Comparison of ENCODE assay signal across 8 mouse cellular contexts in the genomic region with DNA sequence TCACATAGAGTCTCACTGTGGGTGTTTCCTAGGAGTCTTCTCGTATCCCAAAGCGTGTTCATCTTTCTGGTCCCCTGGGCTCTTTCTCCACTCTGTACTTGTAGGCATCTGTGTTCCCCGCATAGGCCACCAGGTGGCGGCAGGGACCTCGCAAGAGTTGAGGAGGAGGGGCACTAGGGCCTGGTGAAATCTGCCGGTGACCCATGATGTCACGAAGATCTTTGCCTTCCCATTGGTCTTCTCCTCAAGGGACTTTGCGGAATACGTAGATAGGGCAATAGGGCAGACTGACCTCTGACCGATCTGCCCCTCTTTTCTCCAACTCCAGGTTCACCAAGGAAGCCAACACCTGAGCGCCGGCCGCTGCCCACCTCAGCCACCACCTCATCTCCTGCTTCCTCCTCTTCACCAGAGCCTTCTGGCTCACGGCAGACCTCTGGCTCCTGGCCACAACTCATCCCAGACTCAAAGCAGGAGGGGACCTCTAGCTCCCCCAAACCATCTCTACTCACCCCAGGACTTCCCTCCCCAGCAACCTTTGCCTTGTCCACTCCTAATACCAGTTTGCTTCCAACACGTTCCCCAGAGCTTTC. TPM values are rescaled to one million over a fixed set of nuclear protein-coding genes. Genes with fewer than 3 reads are reported as not detected.
DNase-seq lines count a peak whose midpoint lies in the region; ATAC-seq and TF ChIP-seq lines count a peak whose summit lies in the region.

No protein-coding gene starts in this region.

- 16% methylated on average over 15 of the region's 15 CpGs for WGBS in forebrain, embryonic 16.5 days
- 18% methylated on average over 15 of the region's 15 CpGs for WGBS in lung, embryonic 14.5 days
- WGBS in olfactory bulb, adult 2 months: 11% methylated on average over 15 of the region's 15 CpGs
- WGBS in thymus, adult 2 months: 8% methylated on average over 15 of the region's 15 CpGs

- no peak overlapping the region for H3K9ac ChIP-seq in ES-E14 (ENCODE audit: insufficient read depth, low read depth, low read length, poor library complexity, severe bottlenecking)
- 0 out of 2 replicates have a peak overlapping the region, but pooled peaks have one; percentile 24 for H3K9ac ChIP-seq in forebrain, embryonic 16.5 days (replicated peaks; ENCODE audit: low read depth, low read length)
- no peak overlapping the region for H3K9ac ChIP-seq in lung, embryonic 14.5 days

- peak; percentile 73 for ATAC-seq in forebrain, embryonic 16.5 days
- peak; percentile 80 for ATAC-seq in lung, embryonic 14.5 days (ENCODE audit: insufficient read depth)

- peak; percentile 100 for TF ChIP-seq CTCF in layer of hippocampus, adult 2 months (conservative IDR thresholded peaks at IDR 0.05)
- TF ChIP-seq CTCF in lung, embryonic 14.5 days (IDR thresholded peaks at IDR 0.05; ENCODE audit: low read depth): peak; percentile 96
- TF ChIP-seq CTCF in olfactory bulb, adult 2 months (IDR thresholded peaks at IDR 0.05; ENCODE audit: insufficient read depth, low read depth, low read length): peak; percentile 79
- peak; percentile 88 for TF ChIP-seq CTCF in thymus, adult 2 months (IDR thresholded peaks at IDR 0.05; ENCODE audit: borderline replicate concordance, control insufficient read depth, extremely low read depth, insufficient read depth, low read length, poor library complexity)

- in situ Hi-C loops in ES-E14 (cut with MboI; ENCODE audit: low sequenced_read_pairs in 2 of 2, unreplicated experiment in 2 of 2): no loop called here

- intact Hi-C loops in heart, postnatal 36 days (cut with DNase I): loop anchor here (1.0 to 10.0 kb wide), 6 partner anchors 21 to 319 kb away; a partner anchor contains a TSS

- no peaks in the 10 kb centered on the region for H3K36me3 ChIP-seq in ES-E14 (ENCODE audit: control insufficient read depth, insufficient read depth, low read length, poor library complexity, severe bottlenecking)
- no peaks in the 10 kb centered on the region for H3K36me3 ChIP-seq in forebrain, embryonic 16.5 days (ENCODE audit: control insufficient read depth, insufficient read depth)
- H3K36me3 ChIP-seq in lung, embryonic 14.5 days (ENCODE audit: insufficient read depth): no peaks in the 10 kb centered on the region
- H3K36me3 ChIP-seq in thymus, adult 2 months (ENCODE audit: control insufficient read depth, insufficient read depth, low read length): no peaks in the 10 kb centered on the region

- H3K27me3 ChIP-seq in forebrain, embryonic 16.5 days (replicated peaks; ENCODE audit: control insufficient read depth, insufficient read depth, low read length): no peaks in the 10 kb centered on the region
- no peaks in the 10 kb centered on the region for H3K27me3 ChIP-seq in lung, embryonic 14.5 days (ENCODE audit: insufficient read depth, low read length)
- no peaks in the 10 kb centered on the region for H3K27me3 ChIP-seq in thymus, adult 2 months (ENCODE audit: control insufficient read depth, insufficient read depth, low read length)

- no peak overlapping the region for H3K27ac ChIP-seq in ES-E14 (ENCODE audit: insufficient read depth, low read depth, low read length, poor library complexity, severe bottlenecking)
- H3K27ac ChIP-seq in forebrain, embryonic 16.5 days (ENCODE audit: low read length): no peak overlapping the region
- peak overlapping the region; percentile 64 for H3K27ac ChIP-seq in layer of hippocampus, adult 2 months
- no peak overlapping the region for H3K27ac ChIP-seq in lung, embryonic 14.5 days (ENCODE audit: low read depth)
- peak overlapping the region; percentile 22; the same call in 1 of the 2 replicates for H3K27ac ChIP-seq in olfactory bulb, adult 2 months (ENCODE audit: insufficient read depth, low read depth, low read length)
- no peak overlapping the region for H3K27ac ChIP-seq in thymus, adult 2 months (ENCODE audit: control insufficient read depth, insufficient read depth, low read length)

- TF ChIP-seq POLR2A in olfactory bulb, adult 2 months (IDR thresholded peaks at IDR 0.05; ENCODE audit: insufficient read depth, low read depth, low read length): no peak
- TF ChIP-seq POLR2A in thymus, adult 2 months (IDR thresholded peaks at IDR 0.05; ENCODE audit: control insufficient read depth, extremely low read depth, insufficient read depth, low read length, poor library complexity): no peak

- DNase-seq in ES-E14 (ENCODE audit: low read depth, low spot score): peak; percentile 96
- peak; percentile 97 to 98 for DNase-seq in cerebellum, adult 18-20 months
- DNase-seq in heart, postnatal 36 days: peak; percentile 95 to 98
- peak; percentile 94 for DNase-seq in layer of hippocampus, adult 2 months (ENCODE audit: low spot score in 2 of 2)
- peak; percentile 97 for DNase-seq in lung, embryonic 14.5 days
- peak; percentile 93 for DNase-seq in thymus, adult 2 months

- H3K4me3 ChIP-seq in ES-E14 (ENCODE audit: insufficient read depth in 1 of 2, low read depth in 1 of 2, low read length in 2 of 2, poor library complexity in 1 of 2, severe bottlenecking in 1 of 2): peak overlapping the region in 1 of 2 experiments; percentile 60; a peak in 2 of 4 replicates
- H3K4me3 ChIP-seq in forebrain, embryonic 16.5 days (replicated peaks; ENCODE audit: low read length): peak overlapping the region; percentile 37
- H3K4me3 ChIP-seq in layer of hippocampus, adult 2 months: peak overlapping the region; percentile 54
- H3K4me3 ChIP-seq in lung, embryonic 14.5 days (ENCODE audit: low read depth, low read length): peak overlapping the region; percentile 26; the same call in 1 of the 2 replicates
- peak overlapping the region; percentile 57 for H3K4me3 ChIP-seq in olfactory bulb, adult 2 months (ENCODE audit: insufficient read depth, low read depth, low read length)
- H3K4me3 ChIP-seq in thymus, adult 2 months (ENCODE audit: control insufficient read depth, insufficient read depth, low read length): peak overlapping the region; percentile 44

- H3K9me3 ChIP-seq in ES-E14 (ENCODE audit: control insufficient read depth, insufficient read depth, low read depth, low read length): no peaks in the 10 kb centered on the region
- H3K9me3 ChIP-seq in forebrain, embryonic 16.5 days (ENCODE audit: control insufficient read depth, low read length): no peaks in the 10 kb centered on the region
- no peaks in the 10 kb centered on the region for H3K9me3 ChIP-seq in lung, embryonic 14.5 days (ENCODE audit: low read depth, low read length)

- H3K4me1 ChIP-seq in ES-E14 (ENCODE audit: control insufficient read depth in 2 of 2, insufficient read depth in 2 of 2, low read length in 2 of 2, poor library complexity in 1 of 2): 0 out of 4 replicates have a peak, but pooled peaks cover 0 to 3% of the 10 kb centered on the region in 2 experiments
- peaks cover 3% of the 10 kb centered on the region; the same call in 1 of the 2 replicates for H3K4me1 ChIP-seq in forebrain, embryonic 16.5 days (replicated peaks; ENCODE audit: control insufficient read depth, insufficient read depth, low read length)
- no peaks in the 10 kb centered on the region for H3K4me1 ChIP-seq in lung, embryonic 14.5 days (ENCODE audit: insufficient read depth)
- H3K4me1 ChIP-seq in olfactory bulb, adult 2 months (ENCODE audit: control insufficient read depth, insufficient read depth, low read length): peaks cover 3% of the 10 kb centered on the region; the same call in 1 of the 2 replicates
- peaks cover 8% of the 10 kb centered on the region for H3K4me1 ChIP-seq in thymus, adult 2 months (replicated peaks; ENCODE audit: control insufficient read depth, insufficient read depth, low read length)

- H3K4me2 ChIP-seq in forebrain, embryonic 16.5 days (ENCODE audit: low read length): peak overlapping the region; percentile 45
- H3K4me2 ChIP-seq in lung, embryonic 14.5 days: peak overlapping the region; percentile 55

RNA-seq across cellular contexts. Expression of a gene that starts 17.7 kb away (rescaled TPM):
- total RNA-seq in ES-E14 (2012; rRNA removed): 0.94 and 1.3 TPM in 2 replicates
- polyA plus RNA-seq in forebrain, embryonic 16.5 days (2015; fragmentation: Nextera tagmentation; extraction: Ambion mirVana): 0.34 and 0.39 TPM in 2 replicates
- total RNA-seq in heart, postnatal 36 days (2021): 1 to 10 TPM; 3.9 to 4.1 TPM
- total RNA-seq in layer of hippocampus, adult 2 months (2021): 1 to 10 TPM; 2.4 to 3.5 TPM
- 2.1 and 2.2 TPM in 2 replicates for polyA plus RNA-seq in lung, embryonic 14.5 days (2014; fragmentation: Nextera tagmentation; extraction: Ambion mirVana)
- polyA plus RNA-seq in olfactory bulb, adult 2 months (2012; ENCODE audit: insufficient read depth, insufficient read length, low replicate concordance, missing spikeins): not detected in 2 replicates
- polyA plus RNA-seq in thymus, adult 2 months (2012; rRNA removed): 1.0 and 1.1 TPM in 2 replicates

RNA-seq across cellular contexts. Expression of a gene that starts 20.9 kb away (rescaled TPM):
- 0.22 and 0.95 TPM in 2 replicates for total RNA-seq in ES-E14 (2012; rRNA removed)
- not detected in 2 replicates for polyA plus RNA-seq in forebrain, embryonic 16.5 days (2015; fragmentation: Nextera tagmentation; extraction: Ambion mirVana)
- total RNA-seq in heart, postnatal 36 days (2021): 10 to 100 TPM; 26.5 to 34.0 TPM
- total RNA-seq in layer of hippocampus, adult 2 months (2021): under 1 TPM in 1 of 2 experiments, not detected in 1; 0.31 TPM
- polyA plus RNA-seq in lung, embryonic 14.5 days (2014; fragmentation: Nextera tagmentation; extraction: Ambion mirVana): 0.13 and 0.46 TPM in 2 replicates
- polyA plus RNA-seq in olfactory bulb, adult 2 months (2012; ENCODE audit: insufficient read depth, insufficient read length, low replicate concordance, missing spikeins): not detected in 2 replicates
- polyA plus RNA-seq in thymus, adult 2 months (2012; rRNA removed): 1.5 and 5.4 TPM in 2 replicates

RNA-seq across cellular contexts. Expression of a gene that starts 21.5 kb away (rescaled TPM):
- 1.2 and 1.7 TPM in 2 replicates for total RNA-seq in ES-E14 (2012; rRNA removed)
- polyA plus RNA-seq in forebrain, embryonic 16.5 days (2015; fragmentation: Nextera tagmentation; extraction: Ambion mirVana): 32.0 and 38.3 TPM in 2 replicates
- total RNA-seq in heart, postnatal 36 days (2021): 1 to 10 TPM; 4.3 to 5.1 TPM
- total RNA-seq in layer of hippocampus, adult 2 months (2021): 100 to 1,000 TPM; 103 to 114 TPM
- 1.4 and 2.3 TPM in 2 replicates for polyA plus RNA-seq in lung, embryonic 14.5 days (2014; fragmentation: Nextera tagmentation; extraction: Ambion mirVana)
- not detected in 2 replicates for polyA plus RNA-seq in olfactory bulb, adult 2 months (2012; ENCODE audit: insufficient read depth, insufficient read length, low replicate concordance, missing spikeins)
- polyA plus RNA-seq in thymus, adult 2 months (2012; rRNA removed): 4.4 and 5.9 TPM in 2 replicates

RNA-seq across cellular contexts. Expression of a gene that starts 27.6 kb away (rescaled TPM):
- not detected in 2 replicates for total RNA-seq in ES-E14 (2012; rRNA removed)
- polyA plus RNA-seq in forebrain, embryonic 16.5 days (2015; fragmentation: Nextera tagmentation; extraction: Ambion mirVana): 0.84 and 0.91 TPM in 2 replicates
- total RNA-seq in heart, postnatal 36 days (2021): 10 to 100 TPM; 31.5 to 45.5 TPM
- 1 to 10 TPM in 1 of 2 experiments, under 1 TPM in 1; 0.71 to 1.0 TPM for total RNA-seq in layer of hippocampus, adult 2 months (2021)
- 0.76 and 0.87 TPM in 2 replicates for polyA plus RNA-seq in lung, embryonic 14.5 days (2014; fragmentation: Nextera tagmentation; extraction: Ambion mirVana)
- not detected in 2 replicates for polyA plus RNA-seq in olfactory bulb, adult 2 months (2012; ENCODE audit: insufficient read depth, insufficient read length, low replicate concordance, missing spikeins)
- polyA plus RNA-seq in thymus, adult 2 months (2012; rRNA removed): 0.36 and 3.7 TPM in 2 replicates

RNA-seq across cellular contexts. Expression of a gene that starts 28.3 kb away (rescaled TPM):
- 4.0 and 4.3 TPM in 2 replicates for total RNA-seq in ES-E14 (2012; rRNA removed)
- polyA plus RNA-seq in forebrain, embryonic 16.5 days (2015; fragmentation: Nextera tagmentation; extraction: Ambion mirVana): 3.4 and 3.9 TPM in 2 replicates
- total RNA-seq in heart, postnatal 36 days (2021): 1 to 10 TPM; 7.2 to 9.2 TPM
- total RNA-seq in layer of hippocampus, adult 2 months (2021): 10 to 100 TPM; 15.0 to 15.8 TPM
- polyA plus RNA-seq in lung, embryonic 14.5 days (2014; fragmentation: Nextera tagmentation; extraction: Ambion mirVana): 4.2 and 4.3 TPM in 2 replicates
- polyA plus RNA-seq in olfactory bulb, adult 2 months (2012; ENCODE audit: insufficient read depth, insufficient read length, low replicate concordance, missing spikeins): not detected in 2 replicates
- polyA plus RNA-seq in thymus, adult 2 months (2012; rRNA removed): 40.2 and 51.2 TPM in 2 replicates

Comparison
In these comparisons a context has a peak if more than half of its experiments do, and no peak if none do; other contexts are left out.
1. H3K27ac ChIP-seq: peak in layer of hippocampus, adult 2 months (single experiment) and olfactory bulb, adult 2 months (single experiment); none in ES-E14 (single experiment), forebrain, embryonic 16.5 days (single experiment), lung, embryonic 14.5 days (single experiment) and thymus, adult 2 months (single experiment).
2. Peak in every context shown above with its lines, with median percentiles within 50 percentile points of each other: DNase-seq and CTCF ChIP-seq.